27 mouse cellular contexts compared by ENCODE assay signal in the genomic region with DNA sequence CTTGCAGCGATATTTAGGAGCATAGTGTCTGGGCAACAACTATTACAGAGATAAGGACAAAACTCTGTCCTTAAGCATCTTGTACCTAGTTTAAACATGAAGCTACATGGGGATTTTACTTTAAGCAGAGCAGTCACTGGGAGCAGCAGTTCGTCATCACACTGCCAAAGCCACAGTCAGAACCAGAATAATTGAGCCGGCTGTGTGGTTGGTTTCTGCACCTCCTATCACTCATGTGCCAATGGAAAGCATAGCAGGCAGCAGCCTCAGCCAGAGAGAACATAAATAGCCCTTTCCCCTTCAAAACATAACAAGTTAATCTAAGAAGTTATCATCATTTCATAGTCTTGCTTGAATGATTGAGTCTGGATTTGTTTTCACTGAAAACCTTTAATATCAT.
A peak's percentile ranks its signal among the peaks of the same experiment; 100 is the strongest.
DNase-seq lines count a peak whose midpoint lies in the region; ATAC-seq and TF ChIP-seq lines count a peak whose summit lies in the region.
"Had no signal": no experiment of that assay in that cellular context is flagged by ENCODE, and none has a peak within 500 bp of the region (broad histone marks: within the 10 kb centered on the region; RNA-seq: fewer than 3 reads in every experiment).

No protein-coding gene starts in this region.

- no peaks in the 10 kb centered on the region for H3K27me3 ChIP-seq in forebrain, postnatal 0 days (ENCODE audit: insufficient read depth, low read length)
- no peaks in the 10 kb centered on the region for H3K27me3 ChIP-seq in forebrain, embryonic 16.5 days (replicated peaks; ENCODE audit: control insufficient read depth, insufficient read depth, low read length)
- no peaks in the 10 kb centered on the region for H3K27me3 ChIP-seq in hindbrain, postnatal 0 days (ENCODE audit: insufficient read depth, low read length)
- H3K27me3 ChIP-seq in hindbrain, embryonic 12.5 days: no peaks in the 10 kb centered on the region
- H3K27me3 ChIP-seq: embryonic facial prominence, embryonic 12.5 days; heart, embryonic 12.5 days; limb, embryonic 12.5 days; liver, embryonic 15.5 days had no signal

- DNase-seq in cerebellum, adult 9-11 months: peak; percentile 37
- DNase-seq in cerebellum, adult 11-12 months: no peak
- DNase-seq in forebrain, postnatal 0 days: no peak
- peak; percentile 20 for DNase-seq in hindbrain, postnatal 0 days (ENCODE audit: low spot score)
- DNase-seq in yolk sac, embryonic 10.5 days (ENCODE audit: low spot score): no peak
- DNase-seq: adrenal gland, adult 2 months; adrenal gland, postnatal 36 days; gastrocnemius, adult 2 months; gastrocnemius, postnatal 36 days; heart, adult 18-20 months; heart, postnatal 14 days; kidney, adult 11 months; kidney, postnatal 25 days; lung, embryonic 14.5 days; lung, postnatal 14 days; midbrain, embryonic 14.5 days; thymus, postnatal 4 days had no signal

- no peak overlapping the region for H3K4me2 ChIP-seq in forebrain, postnatal 0 days (ENCODE audit: low read depth)
- H3K4me2 ChIP-seq in forebrain, embryonic 16.5 days (ENCODE audit: low read length): no peak overlapping the region
- H3K4me2 ChIP-seq in hindbrain, postnatal 0 days (ENCODE audit: low read depth, low read length): no peak overlapping the region
- no peak overlapping the region for H3K4me2 ChIP-seq in hindbrain, embryonic 12.5 days (replicated peaks)
- H3K4me2 ChIP-seq: embryonic facial prominence, embryonic 12.5 days; heart, embryonic 12.5 days; limb, embryonic 12.5 days; liver, embryonic 15.5 days; lung, embryonic 14.5 days had no signal

- no peak overlapping the region for H3K4me3 ChIP-seq in forebrain, postnatal 0 days (ENCODE audit: low read depth, low read length)
- no peak overlapping the region for H3K4me3 ChIP-seq in forebrain, embryonic 16.5 days (replicated peaks; ENCODE audit: low read length)
- H3K4me3 ChIP-seq in hindbrain, postnatal 0 days (ENCODE audit: low read length): no peak overlapping the region
- H3K4me3 ChIP-seq in hindbrain, embryonic 12.5 days: no peak overlapping the region
- H3K4me3 ChIP-seq: embryonic facial prominence, embryonic 12.5 days; forebrain, embryonic 10.5 days; gastrocnemius, adult 2 months; heart, embryonic 12.5 days; layer of hippocampus, adult 2 months; left cerebral cortex, adult 2 months; limb, embryonic 12.5 days; liver, embryonic 15.5 days had no signal

- H3K36me3 ChIP-seq in forebrain, postnatal 0 days (ENCODE audit: insufficient read depth): no peaks in the 10 kb centered on the region
- no peaks in the 10 kb centered on the region for H3K36me3 ChIP-seq in forebrain, embryonic 16.5 days (ENCODE audit: control insufficient read depth, insufficient read depth)
- no peaks in the 10 kb centered on the region for H3K36me3 ChIP-seq in hindbrain, postnatal 0 days (ENCODE audit: insufficient read depth, low read length)
- H3K36me3 ChIP-seq in hindbrain, embryonic 12.5 days: no peaks in the 10 kb centered on the region
- H3K36me3 ChIP-seq: embryonic facial prominence, embryonic 12.5 days; forebrain, embryonic 10.5 days; heart, embryonic 12.5 days; limb, embryonic 12.5 days; liver, embryonic 15.5 days had no signal

- TF ChIP-seq CTCF in forebrain, postnatal 0 days (IDR thresholded peaks at IDR 0.05; ENCODE audit: low read depth): no peak
- TF ChIP-seq CTCF in hindbrain, postnatal 0 days (IDR thresholded peaks at IDR 0.05; ENCODE audit: low read depth): no peak

- H3K9me3 ChIP-seq in forebrain, postnatal 0 days (ENCODE audit: low read length): no peaks in the 10 kb centered on the region
- no peaks in the 10 kb centered on the region for H3K9me3 ChIP-seq in forebrain, embryonic 16.5 days (ENCODE audit: control insufficient read depth, low read length)
- no peaks in the 10 kb centered on the region for H3K9me3 ChIP-seq in hindbrain, postnatal 0 days (ENCODE audit: low read length)
- H3K9me3 ChIP-seq in hindbrain, embryonic 12.5 days (replicated peaks): no peaks in the 10 kb centered on the region
- H3K9me3 ChIP-seq: embryonic facial prominence, embryonic 12.5 days; forebrain, embryonic 10.5 days; heart, embryonic 12.5 days; limb, embryonic 12.5 days; liver, embryonic 15.5 days had no signal

- no peak overlapping the region for H3K9ac ChIP-seq in forebrain, postnatal 0 days
- H3K9ac ChIP-seq in forebrain, embryonic 16.5 days (replicated peaks; ENCODE audit: low read depth, low read length): no peak overlapping the region
- H3K9ac ChIP-seq in hindbrain, postnatal 0 days (replicated peaks; ENCODE audit: low read length): no peak overlapping the region
- no peak overlapping the region for H3K9ac ChIP-seq in hindbrain, embryonic 12.5 days
- H3K9ac ChIP-seq: embryonic facial prominence, embryonic 12.5 days; heart, embryonic 12.5 days; limb, embryonic 12.5 days; liver, embryonic 15.5 days; lung, embryonic 14.5 days had no signal

- ATAC-seq in forebrain, postnatal 0 days: peak; percentile 48
- ATAC-seq in forebrain, embryonic 16.5 days: no peak
- ATAC-seq in hindbrain, postnatal 0 days: no peak
- ATAC-seq in hindbrain, embryonic 12.5 days (ENCODE audit: low FRiP score): no peak
- ATAC-seq: inflammation-experienced regulatory T-cells, adult 6 months had no signal

- WGBS in forebrain, postnatal 0 days: 45% methylated on average over 3 of the region's 3 CpGs
- WGBS in forebrain, embryonic 16.5 days: 58% methylated on average over 3 of the region's 3 CpGs
- 53% methylated on average over 3 of the region's 3 CpGs for WGBS in hindbrain, postnatal 0 days
- 71% methylated on average over 3 of the region's 3 CpGs for WGBS in hindbrain, embryonic 12.5 days

- 0 out of 2 replicates have a peak, but pooled peaks cover 7% of the 10 kb centered on the region for H3K4me1 ChIP-seq in forebrain, postnatal 0 days (ENCODE audit: insufficient read depth)
- no peaks in the 10 kb centered on the region; the same call in 1 of the 2 replicates for H3K4me1 ChIP-seq in forebrain, embryonic 16.5 days (replicated peaks; ENCODE audit: control insufficient read depth, insufficient read depth, low read length)
- 0 out of 2 replicates have a peak, but pooled peaks cover 5% of the 10 kb centered on the region for H3K4me1 ChIP-seq in hindbrain, postnatal 0 days (ENCODE audit: insufficient read depth, low read length)
- no peaks in the 10 kb centered on the region for H3K4me1 ChIP-seq in hindbrain, embryonic 12.5 days
- H3K4me1 ChIP-seq: embryonic facial prominence, embryonic 12.5 days; limb, embryonic 12.5 days; liver, embryonic 15.5 days had no signal

- H3K27ac ChIP-seq in forebrain, postnatal 0 days (ENCODE audit: low read depth, low read length): no peak overlapping the region
- H3K27ac ChIP-seq in forebrain, embryonic 16.5 days (ENCODE audit: low read length): no peak overlapping the region
- no peak overlapping the region for H3K27ac ChIP-seq in hindbrain, postnatal 0 days
- no peak overlapping the region for H3K27ac ChIP-seq in hindbrain, embryonic 12.5 days
- H3K27ac ChIP-seq: embryonic facial prominence, embryonic 12.5 days; forebrain, embryonic 10.5 days; gastrocnemius, adult 2 months; layer of hippocampus, adult 2 months; left cerebral cortex, adult 2 months; limb, embryonic 12.5 days; liver, embryonic 15.5 days had no signal

Comparison
In these comparisons a context has a peak if more than half of its experiments do, and no peak if none do; other contexts are left out.
1. DNase-seq: peak in cerebellum, adult 9-11 months (single experiment) and hindbrain, postnatal 0 days (single experiment); none in cerebellum, adult 11-12 months (single experiment), forebrain, postnatal 0 days (single experiment) and yolk sac, embryonic 10.5 days (single experiment).